Mouse (Mus musculus) right cerebral cortex, postnatal 14 days (tissue): ENCODE measurements at regions not wholly inside any gene's neighbourhood (a gene's known extent, or its start where the extent isn't known, plus 50 kb on each side); places are given as distances from the start of the nearest gene placed in this dataset.

Source experiments
- DNase-seq: peaks from one replicate; pipeline ENCODE4 v3.0.0; 2022

GRCm38 (mm10) chr7:129922291-129922690 lies 330.6 kb downstream of the Wdr11 start:
- DNase-seq, result no peak

DNA sequence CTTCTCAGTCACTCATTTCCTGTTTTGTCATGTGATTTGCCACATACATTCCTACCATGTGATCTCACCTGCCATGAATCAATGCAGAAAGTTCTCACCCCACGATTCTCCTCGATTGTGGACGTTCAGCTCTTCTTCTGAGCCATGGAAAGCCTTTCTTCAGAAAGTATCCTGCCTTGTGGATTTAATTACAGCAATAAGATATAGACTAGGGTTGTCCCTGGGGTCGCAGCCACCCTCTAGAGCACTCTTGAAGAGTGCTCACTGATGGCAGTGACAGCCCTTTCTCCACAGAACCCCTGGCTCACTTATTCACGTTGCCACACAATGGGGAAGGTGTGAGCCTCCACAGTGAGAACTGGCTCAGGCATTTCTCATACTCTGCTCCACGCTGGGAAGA lies 345.1 kb downstream of the Wdr11 start:
- no peak for DNase-seq

- DNase-seq, result no peak
Measured at GRCm38 (mm10) chr7:129937715-129938114, 346.1 kb downstream of the Wdr11 start.

DNA sequence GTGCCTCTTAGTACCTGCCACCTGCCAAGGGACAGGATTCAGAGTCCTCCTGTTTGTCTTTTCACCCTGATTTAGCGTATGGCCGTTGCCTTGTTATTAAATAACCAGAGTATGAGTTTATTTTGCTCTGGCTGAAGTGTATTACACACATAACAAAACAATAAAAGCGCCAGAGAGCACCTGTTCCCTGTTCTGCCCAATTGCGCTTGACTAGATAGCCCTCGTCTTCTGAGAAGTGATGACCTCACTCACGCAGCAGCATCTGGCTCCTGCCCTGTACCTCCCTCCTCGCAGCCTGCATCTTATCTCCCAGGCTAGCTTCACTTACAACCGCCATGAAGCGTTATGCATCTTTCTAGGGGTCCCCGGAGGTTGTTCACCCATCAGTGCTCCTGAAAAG lies 346.5 kb downstream of the Wdr11 start:
- DNase-seq, result no peak

DNA sequence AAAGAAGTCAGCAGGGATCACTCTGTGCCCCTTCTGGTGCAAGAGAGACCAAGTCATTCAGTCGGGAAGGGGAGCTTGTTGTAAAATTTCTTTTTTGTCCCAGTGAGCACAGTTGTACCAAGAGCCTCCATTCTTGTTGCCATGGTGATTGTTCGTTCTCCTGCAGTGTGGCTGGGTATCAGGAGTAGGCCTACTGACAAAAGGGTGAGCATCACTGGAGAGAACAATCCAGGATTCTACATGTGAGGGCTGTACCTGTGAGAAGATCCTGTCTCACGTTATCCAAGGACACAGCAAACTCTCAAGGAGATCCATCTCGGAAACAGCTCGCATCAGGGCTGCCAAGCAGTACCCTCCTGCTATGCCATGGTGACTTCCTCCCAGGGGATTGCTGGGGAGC lies 347.6 kb downstream of the Wdr11 start:
- DNase-seq, result no peak

- no peak for DNase-seq
Measured at GRCm38 (mm10) chr7:129941311-129942029, 349.8 kb downstream of the Wdr11 start.

GRCm38 (mm10) chr7:129948613-129949110 lies 357.0 kb downstream of the Wdr11 start:
- no peak for DNase-seq

DNA sequence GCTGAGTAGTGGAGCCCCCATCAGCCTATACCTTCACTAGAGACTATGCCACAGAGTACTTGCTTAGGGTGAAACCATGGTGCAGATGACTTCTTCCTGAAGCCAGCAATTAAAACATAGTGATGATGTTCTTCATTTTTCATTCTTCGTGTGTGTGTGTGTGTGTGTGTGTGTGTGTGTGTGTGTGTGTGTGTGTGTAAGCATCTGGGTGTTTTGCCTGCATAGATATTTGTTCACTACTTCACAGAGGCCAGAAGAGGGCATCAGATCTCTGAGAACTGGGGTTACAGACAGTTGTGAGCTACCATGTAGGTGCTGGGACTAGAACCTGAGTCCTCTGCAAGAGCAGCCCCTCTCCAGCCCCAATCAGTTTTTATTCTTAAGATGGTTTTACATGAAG lies 358.8 kb downstream of the Wdr11 start:
- no peak for DNase-seq

GRCm38 (mm10) chr7:129958379-129958778 lies 366.7 kb downstream of the Wdr11 start:
- DNase-seq, result no peak

GRCm38 (mm10) chr7:129962575-129962974 lies 370.9 kb downstream of the Wdr11 start:
- no peak for DNase-seq

DNA sequence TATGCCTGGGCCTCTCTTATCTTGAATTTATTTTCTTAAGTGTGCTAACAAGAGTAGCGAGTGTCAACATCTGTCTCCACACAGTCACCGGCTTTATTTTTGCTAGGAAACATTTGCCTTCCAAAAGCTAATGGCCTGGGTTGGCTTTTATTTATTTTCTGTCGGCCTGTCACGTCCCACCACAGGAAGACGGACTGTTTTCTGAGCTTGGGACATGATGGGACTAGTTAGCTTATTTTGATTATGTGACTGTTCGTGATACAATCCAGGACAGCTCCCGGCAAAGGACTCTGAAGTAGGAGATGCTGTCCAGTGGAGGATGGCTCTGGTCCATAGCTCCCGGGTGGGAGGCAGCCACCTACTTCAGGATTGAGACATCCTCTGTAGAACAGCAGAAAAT lies 372.5 kb downstream of the Wdr11 start:
- no peak for DNase-seq

DNA sequence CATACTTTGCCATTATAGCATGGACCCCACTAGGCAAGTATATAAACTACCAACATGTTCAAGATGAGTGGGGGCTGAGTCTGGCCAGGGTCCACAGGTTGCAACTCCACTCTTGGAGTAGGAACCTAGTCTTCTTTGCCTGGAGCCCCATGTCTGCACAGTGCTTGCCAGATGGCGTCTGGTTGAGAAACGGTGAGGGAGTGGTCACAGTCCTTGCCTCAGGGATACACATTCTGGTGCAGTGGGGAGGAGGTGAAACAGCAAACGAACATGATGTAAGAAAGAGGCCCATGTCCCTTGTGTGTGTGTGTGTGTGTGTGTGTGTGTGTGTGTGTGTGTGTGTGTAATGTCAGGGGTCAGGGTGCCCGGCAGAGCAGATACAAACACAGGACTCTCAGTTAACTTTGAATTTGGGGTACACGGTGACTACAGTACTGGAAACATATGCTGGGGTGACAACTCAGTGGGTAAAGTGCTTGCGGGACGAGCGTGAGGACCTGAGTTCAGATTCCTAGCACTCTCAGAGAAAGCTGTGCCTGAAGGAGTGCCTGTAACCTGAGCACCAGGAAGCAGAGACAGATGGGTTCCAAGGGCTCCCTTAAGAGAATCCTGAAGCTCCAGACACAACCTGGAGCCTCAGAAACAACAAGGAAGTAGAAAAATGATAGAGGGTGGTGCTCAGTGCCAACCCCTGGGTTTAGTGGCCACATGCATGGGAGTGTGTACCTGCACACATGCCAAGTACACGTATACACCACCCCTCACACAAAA lies 373.8 kb downstream of the Wdr11 start:
- DNase-seq, result no peak

DNA sequence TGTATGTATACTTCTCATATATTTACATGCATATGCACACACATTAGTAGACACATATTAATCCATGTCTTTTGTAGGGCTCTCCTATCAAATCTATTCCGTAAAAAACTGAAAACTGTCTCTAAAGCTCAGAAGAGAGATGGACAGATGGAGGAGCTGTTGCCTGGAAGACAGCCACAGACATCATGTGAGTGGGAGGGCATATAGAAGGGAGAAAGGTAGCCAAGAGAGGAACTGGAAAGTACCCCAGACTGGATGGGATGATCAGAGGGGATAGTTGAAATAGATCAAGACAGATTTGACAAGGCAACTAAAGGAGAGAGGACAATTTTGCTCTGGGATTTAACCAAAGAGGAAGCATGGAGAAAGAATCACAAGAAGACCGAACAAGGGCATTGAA lies 375.1 kb downstream of the Wdr11 start:
- DNase-seq, result peak; percentile 15

- no peak for DNase-seq
Measured at GRCm38 (mm10) chr7:129970201-129970600, 378.5 kb downstream of the Wdr11 start.

GRCm38 (mm10) chr7:129974206-129974605 lies 382.5 kb downstream of the Wdr11 start:
- DNase-seq, result no peak

GRCm38 (mm10) chr7:129974837-129975236 lies 383.2 kb downstream of the Wdr11 start:
- no peak for DNase-seq

- DNase-seq, result no peak
Measured at GRCm38 (mm10) chr7:129975781-129976514, 384.3 kb downstream of the Wdr11 start.

DNA sequence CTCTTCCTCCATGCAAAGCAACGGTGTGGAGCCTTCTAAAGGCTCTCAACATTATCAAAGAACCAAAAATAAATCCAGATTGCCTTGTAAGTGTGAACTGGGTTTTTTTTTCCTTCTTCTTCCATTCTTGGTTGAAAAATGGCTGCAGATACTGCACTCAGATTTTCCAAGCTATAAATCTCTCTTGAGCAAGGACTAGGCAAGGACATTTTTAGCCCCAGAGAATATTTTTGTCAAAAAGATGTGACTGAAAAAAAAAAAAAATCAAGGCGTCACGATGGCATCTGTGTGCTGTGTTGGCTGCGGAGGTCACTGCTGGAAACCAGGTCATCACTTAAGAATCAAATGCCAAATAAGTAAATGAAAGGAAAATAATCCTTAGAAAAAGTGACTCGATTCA lies 386.9 kb downstream of the Wdr11 start:
- no peak for DNase-seq

GRCm38 (mm10) chr7:129979337-129979736 lies 387.7 kb downstream of the Wdr11 start:
- no peak for DNase-seq

GRCm38 (mm10) chr7:129980501-129980900 lies 388.8 kb downstream of the Wdr11 start:
- no peak for DNase-seq

GRCm38 (mm10) chr7:129982411-129982810 lies 390.7 kb downstream of the Wdr11 start:
- DNase-seq, result no peak

DNA sequence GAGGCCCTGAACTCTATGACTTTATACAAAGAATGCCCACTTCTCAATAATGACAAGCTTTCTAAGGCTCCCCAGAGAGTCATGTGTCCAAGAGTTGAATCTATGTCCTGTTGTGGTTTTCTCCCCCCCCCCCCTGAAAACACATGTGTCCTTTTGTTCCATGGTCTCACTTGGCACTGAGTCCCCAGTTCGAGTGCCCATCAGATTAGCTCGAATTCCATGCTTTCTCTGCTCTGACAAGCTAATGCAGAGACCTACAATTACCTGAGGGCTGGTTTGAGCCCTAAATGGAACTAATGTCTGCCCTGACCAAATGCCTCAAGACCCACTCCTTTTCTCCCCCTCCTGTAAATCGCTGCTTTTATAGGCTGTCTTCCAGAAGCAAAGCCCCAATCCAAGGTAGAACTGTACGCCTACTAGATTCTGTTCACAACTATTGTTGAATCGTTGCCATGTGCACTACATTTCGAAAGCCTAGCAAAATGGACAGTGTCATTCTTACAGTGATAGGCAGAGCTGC lies 392.0 kb downstream of the Wdr11 start:
- no peak for DNase-seq

- DNase-seq, result no peak
Measured at GRCm38 (mm10) chr7:129984367-129984766, 392.7 kb downstream of the Wdr11 start.
